Mouse (Mus musculus) heart, postnatal 25 days (tissue): ENCODE results near the gene Nck2. TPM values are rescaled to one million over a fixed set of nuclear protein-coding genes. Genes with fewer than 3 reads are reported as not detected.
"Not testable (repeated sequence)": the region's sequence is repeated elsewhere in the genome, so short reads cannot be mapped to it uniquely, and the experiment has no call there.

Experiments
- DNase-seq: peaks from one replicate; pipeline ENCODE4 v3.0.0; 2022; ENCODE audit warnings: low spot score
- intact Hi-C: fragments of 180-260 bp; cut with DNase I; formaldehyde crosslinking; loops from one replicate; pipeline ENCODE4 v1.15.1; 2025
- total RNA-seq, 2 experiments: library from RNA; stranded (reverse); gene quantifications; 2 replicates each; pipeline ENCODE4 v1.2.3; 2021

The Nck2 gene
- total RNA-seq, 2 experiments from 2014 or later: 14.3 to 15.4 TPM

DNA sequence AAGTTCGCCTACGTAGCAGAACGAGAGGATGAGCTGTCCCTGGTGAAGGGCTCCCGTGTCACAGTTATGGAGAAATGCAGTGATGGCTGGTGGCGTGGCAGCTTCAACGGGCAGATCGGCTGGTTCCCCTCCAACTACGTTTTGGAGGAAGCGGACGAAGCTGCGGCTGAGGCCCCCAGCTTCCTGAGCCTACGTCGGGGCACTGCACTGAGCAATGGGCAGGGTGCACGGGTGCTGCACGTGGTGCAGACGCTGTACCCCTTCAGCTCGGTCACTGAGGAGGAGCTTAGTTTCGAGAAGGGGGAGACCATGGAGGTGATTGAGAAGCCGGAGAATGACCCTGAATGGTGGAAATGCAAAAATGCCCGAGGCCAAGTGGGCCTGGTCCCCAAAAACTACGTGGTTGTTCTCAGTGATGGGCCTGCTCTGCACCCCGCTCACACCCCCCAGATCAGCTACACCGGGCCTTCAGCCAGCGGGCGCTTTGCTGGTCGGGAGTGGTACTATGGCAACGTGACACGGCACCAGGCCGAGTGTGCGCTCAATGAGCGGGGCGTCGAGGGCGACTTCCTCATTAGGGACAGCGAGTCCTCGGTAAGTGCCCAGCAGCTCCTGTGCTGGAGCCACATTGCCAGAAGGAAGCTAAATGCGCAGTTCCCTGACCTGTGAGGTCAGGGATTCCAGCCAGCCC lies 109.8 kb downstream of the Nck2 start:
- intact Hi-C loops, DNase-seq: not testable (repeated sequence)

DNA sequence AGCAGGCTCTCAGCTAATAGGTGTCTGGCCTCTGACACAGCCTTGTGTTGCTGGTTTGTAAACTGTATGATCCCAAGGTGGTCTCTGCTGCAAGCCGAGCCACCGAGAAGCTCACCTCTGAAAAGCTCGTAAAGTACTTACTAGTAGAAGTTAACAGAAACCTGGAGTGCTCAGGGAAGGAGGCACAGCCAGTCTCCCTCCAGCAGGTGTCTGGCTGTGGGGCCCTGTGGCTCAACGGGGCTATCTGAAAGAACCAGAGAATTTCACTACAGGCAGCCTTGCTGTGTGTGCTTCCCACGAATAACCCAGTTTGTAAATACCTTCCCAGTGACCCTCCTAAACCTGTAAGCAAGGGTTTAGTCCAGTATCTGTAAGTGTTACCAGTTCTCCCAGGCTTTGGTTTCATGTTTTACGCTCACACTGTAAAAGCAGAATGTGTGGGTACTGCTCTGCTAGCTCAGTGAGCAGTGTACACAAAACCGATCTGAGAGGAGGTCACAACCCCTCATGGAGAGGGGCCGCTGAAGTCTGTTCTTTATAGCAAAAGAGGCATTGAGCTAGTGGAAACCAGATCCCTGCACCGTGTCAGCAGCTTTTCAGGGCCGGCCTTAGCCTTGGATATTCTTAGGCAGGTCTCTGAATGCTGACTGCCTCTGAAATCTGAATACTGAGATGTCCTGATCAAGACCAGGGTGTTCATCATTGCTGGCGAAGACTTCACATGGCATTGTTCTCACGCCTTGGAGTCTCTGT lies 111.0 kb downstream of the Nck2 start:
- no peak for DNase-seq
- intact Hi-C loops: no loop called here

DNA sequence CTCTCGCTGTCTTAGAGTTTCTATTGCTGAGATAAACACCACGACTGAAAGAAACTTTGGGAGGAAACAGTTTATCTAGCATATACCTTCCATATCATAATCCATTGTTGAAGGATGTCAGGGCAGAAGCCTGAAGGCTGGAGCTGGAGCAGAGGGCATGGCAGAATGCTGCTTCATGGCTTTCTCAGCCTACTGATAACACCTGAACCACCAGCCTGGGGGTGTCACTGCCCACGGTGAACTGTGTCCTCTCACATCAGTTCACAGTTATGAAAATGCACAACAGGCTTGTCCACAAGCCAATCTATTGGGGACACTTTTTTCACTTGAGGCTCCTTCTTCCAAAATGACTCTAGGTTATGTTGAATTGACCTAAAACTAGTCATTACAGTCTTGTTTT lies 114.0 kb downstream of the Nck2 start:
- intact Hi-C loops: no loop called here
- no peak for DNase-seq

DNA sequence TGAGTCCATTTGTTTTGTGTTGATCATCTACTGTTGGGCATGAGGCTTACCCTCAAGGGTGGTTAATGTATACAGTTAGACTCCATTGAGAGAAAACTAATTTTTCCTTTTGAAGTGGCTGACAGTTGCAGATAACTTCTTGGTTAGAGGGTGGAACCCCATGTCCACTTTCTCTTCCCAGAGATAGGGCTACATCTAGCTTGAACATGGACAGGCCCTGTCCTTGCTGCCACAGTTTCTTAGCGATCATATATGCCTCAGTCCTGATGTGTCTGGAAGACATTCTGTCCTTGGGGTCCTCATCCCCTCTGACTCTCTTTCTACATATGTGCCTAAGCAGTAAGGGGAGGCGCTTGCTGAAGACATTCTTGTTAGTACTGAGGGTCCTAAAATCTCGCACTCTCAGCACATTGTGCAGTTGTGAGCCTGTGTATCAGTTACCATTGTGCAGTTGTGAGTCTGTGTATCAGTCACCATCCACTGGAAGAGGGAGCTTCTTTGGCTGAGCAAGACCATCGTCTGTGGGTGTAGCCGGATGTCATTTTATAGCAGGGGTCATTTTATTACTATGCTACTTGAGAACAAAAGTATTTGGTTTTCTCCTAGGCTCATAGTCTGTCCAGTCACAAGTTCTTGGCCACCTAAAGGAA lies 114.8 kb downstream of the Nck2 start:
- intact Hi-C loops: no loop called here
- DNase-seq: no peak

DNA sequence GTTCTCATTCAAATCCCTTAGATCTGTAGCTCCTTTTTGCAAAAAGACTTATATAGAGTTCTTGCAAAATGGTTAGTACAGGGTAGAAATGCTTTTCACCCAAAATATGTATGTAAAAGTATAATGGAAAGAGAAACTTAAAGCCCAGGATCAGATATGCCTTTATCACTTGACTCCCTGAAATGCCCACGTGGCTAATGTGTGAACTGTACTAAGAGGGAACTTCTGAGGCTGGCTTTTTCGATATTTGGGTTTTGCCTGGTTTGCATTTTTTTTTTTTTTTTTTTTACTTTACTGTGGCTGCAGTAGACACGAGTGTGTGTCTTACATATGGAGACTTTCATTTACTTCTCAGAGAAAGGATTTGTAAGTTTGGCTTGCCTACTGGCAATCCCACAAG lies 116.7 kb downstream of the Nck2 start:
- DNase-seq: no peak
- intact Hi-C loops: no loop called here

DNA sequence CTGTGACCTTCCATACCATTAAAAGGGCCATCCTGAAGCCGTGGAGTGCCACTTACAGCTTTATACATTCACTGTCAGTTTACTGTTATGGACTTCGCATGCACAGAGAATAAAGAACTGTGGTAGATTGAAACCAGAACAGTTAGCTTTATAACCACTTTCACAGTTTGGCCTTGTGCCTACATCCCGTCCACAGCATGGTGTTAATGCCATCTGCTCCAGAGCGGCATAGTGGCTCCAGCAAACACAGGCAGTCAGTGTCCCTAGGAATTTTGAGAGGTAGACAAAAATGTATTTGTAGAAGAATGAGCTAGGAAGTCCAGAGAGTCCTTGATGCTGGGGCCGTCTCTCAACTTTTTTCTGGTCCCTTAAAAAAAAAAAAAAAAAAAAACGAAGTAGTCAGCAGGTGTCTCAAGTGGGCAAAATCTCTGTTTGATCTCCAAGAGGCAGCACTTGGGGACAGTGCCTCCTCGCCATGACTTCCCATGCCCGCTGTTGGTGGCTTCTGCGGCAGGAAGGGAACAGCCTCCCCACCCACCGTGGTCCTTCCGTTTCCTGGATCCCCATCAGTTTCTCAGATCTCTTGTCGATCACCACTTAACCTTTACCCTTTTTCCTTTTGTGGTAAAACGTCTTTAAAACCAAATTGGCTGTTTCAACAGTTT lies 117.8 kb downstream of the Nck2 start:
- intact Hi-C loops: no loop called here
- DNase-seq: no peak

DNA sequence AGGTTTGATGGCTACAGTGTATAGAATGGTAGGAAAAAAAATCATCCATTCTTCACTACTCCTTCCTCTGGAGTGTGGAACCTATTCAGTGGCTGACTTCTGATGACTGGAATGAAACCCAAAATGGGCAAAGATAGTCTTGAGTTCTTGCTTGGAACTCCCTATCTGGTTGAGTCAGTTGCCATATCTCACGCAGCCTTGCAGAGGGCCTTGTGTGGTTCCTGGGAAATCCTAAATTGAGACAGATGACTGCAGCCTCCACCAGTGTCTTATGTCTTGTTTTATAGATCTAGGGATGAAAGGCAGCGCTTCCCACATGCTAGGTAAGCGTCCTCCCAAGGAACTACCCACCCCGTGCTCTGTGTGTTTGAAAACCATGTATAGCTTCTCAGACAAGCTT lies 120.9 kb downstream of the Nck2 start:
- DNase-seq: no peak

DNA sequence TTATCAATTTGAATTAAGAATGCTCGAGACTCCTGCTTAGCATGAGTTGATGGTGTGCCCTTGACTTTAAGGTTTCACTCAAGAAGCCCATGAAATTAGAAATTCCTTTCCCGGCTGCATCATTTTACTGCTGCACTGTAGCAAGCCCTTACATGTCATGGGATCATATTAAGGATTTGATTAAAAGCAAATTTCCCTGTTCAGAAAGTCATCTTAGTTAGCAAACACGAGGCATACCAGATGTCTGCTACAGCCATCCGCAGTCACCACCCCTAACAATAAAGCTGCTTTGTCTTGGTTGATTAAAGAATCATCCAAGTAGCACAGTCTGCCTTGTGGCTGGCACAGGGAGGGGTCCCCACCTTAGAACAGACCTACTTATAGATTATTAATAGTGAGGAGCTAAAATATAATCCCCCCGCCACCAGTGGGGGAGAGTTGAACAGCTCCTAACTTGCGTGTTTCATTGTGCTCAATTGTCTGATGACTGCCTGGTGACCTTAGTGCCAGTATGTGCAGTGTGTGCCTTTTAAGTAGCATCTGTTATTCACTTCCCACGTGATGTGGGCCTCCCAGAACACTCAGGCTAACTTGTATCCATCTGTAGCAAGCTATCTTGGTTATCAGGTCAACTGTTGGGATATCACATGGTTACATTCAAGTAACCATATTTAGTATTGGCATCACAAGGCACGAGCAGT lies 122.4 kb downstream of the Nck2 start:
- intact Hi-C loops: no loop called here
- DNase-seq: no peak

More for the DNA sequence above, 120.9 kb downstream of the Nck2 start:
- intact Hi-C loops: no loop called here

DNA sequence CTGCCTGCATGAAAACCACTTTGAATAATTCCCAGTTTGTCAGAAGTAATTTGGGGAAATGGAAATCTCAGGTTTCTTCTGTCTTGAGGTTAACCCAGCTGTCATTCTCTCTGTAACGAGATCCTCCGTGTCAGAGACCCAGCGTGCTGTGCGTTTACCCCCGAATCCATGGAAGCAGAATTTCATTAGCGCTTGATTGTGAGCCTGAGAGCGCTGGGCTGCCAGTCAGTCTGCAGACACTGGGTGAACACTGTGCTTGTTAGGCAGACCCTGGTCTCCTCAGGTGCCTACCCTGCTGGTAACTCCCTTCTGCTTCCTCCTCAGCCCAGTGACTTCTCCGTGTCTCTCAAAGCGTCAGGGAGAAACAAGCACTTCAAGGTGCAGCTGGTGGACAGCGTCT lies 124.4 kb downstream of the Nck2 start:
- intact Hi-C loops: no loop called here
- DNase-seq: no peak

DNA sequence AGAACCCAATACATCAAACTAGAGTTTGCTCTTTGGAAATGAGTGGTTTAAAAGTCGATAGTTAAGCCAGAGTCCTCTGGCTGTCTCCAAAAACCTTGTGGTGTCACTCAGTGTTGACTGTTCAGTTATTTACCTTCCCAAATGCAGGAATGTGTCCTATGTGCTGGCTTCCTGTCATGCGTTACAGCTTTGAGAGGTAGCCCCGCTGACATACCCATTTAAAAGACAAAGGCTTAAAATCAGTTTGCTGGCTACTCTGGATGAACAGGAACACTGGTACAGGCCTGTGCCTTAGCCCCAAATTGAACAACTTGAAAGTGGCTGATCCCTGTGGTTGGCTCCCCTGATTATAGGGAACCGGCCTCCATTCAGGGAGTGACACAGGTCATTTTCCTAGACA lies 126.7 kb downstream of the Nck2 start:
- intact Hi-C loops: no loop called here
- DNase-seq: no peak

DNA sequence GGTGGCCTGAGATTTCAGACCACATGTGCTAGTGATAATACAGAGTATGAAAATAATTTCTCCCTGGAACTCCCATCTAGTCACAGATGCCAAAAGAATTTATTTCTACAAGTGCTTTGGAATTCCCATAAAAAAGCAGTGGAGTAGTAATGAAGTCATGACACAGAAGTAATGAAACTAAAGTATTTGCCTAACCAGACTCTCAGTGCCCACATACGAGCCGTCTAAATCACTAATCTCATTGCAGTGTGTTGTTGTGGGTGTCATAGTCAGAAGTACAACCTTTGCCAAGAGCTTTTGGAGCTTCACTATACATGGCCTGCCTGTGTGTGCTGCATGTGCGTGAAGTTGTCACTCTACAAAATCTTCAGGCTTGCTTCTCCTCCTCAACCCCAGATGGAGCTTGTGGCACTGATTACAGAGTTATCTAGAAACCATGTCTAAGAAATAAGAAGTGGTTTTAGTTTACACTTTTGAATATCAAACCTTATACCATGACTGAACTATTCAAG lies 130.5 kb downstream of the Nck2 start:
- no peak for DNase-seq
- intact Hi-C loops: no loop called here

DNA sequence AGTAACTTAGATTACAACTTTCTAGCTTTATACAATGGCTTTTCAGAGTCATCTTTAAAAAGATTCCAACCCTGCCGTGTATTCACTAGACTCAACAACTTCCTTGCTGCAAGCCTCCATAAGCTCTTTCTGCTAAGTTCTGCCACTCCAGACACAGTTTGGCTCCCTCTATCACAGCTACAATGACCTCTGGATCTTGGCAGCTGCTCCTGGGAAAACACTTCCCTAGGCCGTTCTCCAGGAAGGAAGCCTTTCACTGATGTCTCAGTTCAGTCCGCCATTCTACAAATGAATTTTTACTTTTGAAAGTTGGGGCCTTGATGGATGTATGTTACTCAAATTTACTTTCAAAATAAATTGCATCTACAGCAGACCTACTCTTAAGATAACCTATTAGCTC lies 133.0 kb downstream of the Nck2 start:
- DNase-seq: no peak

DNA sequence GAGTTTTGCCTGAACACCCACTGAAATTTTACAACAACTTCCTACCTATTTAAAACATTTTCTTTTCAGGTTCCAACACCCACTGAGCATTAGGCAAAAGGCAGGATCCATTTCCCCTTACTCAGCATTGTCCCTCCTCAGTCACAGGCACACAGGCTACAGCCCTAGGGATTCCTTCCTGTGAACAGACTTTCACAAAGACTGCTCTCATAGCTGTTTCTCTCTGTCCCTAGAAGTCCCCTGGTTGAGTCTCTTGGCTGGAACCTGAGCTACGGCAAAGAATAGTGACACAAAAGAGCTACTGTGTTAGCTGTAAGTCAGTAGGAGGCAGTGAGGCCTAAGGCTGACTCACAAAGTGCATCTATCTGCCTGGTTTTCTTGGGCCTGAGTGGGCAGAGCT lies 139.2 kb downstream of the Nck2 start:
- intact Hi-C loops: no loop called here
- DNase-seq: no peak

More for the DNA sequence above, 133.0 kb downstream of the Nck2 start:
- intact Hi-C loops: no loop called here

DNA sequence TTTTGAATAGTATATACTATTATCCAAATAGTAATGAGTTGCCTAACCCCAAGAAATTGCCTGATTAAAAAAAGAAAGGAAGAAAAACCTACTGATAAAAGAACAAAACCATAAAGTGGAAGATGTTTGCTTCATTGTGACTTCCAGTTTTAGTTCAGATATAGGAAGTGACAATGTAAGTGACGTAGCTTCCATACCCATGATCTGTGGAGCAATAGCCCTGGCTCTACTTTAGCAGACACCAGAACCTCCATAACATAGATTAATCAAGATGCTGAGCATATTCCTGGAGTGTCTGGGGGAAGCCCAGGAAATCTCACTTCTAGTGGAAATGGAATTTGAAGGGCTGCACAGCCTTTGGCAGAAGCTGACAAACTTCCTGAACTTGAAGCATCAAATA lies 144.6 kb downstream of the Nck2 start:
- no peak for DNase-seq
- intact Hi-C loops: no loop called here

DNA sequence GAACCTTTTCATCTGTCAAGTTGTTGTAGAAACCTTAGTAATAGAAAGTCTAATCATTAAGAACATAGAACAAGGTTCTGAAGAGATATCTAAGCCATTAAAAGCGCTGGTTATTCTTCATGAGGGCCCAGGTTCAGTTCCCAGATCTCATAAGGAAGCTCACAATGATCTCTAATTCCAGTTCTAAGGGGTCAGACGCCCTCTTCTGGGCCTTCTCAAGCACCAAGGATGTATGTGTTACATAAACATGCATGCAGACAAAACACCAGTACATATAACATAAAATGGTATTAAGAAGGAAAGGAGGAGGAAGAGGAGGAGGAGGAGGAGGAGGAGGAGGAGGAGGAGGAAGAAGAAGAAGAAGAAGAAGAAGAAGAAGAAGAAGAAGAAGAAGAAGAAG lies 145.5 kb downstream of the Nck2 start:
- intact Hi-C loops: no loop called here
- DNase-seq: no peak

DNA sequence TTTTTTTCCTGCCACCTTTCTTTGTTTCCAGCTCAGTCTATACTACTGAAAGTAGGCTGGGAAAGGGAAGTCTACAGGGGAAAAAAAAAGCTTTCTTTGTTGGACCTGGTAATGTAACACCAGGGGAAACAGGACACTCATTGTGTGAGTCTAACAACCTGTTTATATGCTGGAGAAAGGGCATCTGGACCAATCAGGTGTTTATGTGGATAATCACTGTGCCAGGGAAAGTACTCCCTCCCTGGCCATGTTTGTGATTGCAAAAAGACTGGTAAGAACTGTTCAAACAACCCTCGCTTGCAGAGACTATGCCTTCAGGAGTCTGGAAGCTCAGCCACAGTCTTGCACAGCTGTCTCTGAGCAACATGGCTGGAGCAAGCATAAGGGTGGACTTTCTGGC lies 146.3 kb downstream of the Nck2 start:
- DNase-seq: no peak
- intact Hi-C loops: no loop called here

DNA sequence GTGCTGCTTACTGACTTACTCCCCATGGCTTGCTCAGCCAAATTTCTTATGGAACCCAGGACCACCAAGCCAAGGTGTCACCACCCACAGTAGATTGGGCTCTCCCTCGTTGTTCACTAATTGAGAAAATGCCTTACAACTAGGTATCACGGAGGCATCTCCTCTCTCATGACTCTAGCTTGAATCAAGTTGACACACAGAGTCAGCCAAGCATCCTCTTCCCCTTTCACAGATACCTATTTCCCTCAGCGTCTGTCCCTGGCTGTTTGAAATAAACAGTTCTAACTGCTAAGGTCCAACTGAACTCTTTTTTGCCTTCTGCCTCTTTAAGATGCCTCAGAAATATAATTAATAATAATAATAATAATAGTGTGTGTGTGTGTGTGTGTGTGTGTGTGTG lies 148.7 kb downstream of the Nck2 start:
- DNase-seq: no peak
- intact Hi-C loops: no loop called here

DNA sequence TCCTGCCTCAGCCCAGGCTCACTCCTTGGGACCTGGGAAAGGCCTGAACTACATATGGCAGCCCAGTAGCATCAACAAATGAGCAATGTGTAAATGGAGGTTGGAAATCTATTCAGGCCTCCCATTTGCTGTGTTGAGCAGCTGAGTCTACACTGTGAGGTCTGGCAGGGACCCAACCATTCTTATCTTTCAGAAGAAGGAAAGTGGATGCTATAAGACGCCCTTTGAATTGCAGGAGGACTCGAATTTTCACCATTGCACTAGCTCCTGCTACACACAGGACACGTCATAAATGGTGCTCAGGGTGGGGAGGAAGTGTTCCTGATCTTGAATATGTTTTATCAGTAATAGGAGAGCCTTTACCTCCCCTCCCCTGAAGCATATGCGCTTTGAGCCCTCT lies 150.4 kb downstream of the Nck2 start:
- intact Hi-C loops: no loop called here
- DNase-seq: no peak

DNA sequence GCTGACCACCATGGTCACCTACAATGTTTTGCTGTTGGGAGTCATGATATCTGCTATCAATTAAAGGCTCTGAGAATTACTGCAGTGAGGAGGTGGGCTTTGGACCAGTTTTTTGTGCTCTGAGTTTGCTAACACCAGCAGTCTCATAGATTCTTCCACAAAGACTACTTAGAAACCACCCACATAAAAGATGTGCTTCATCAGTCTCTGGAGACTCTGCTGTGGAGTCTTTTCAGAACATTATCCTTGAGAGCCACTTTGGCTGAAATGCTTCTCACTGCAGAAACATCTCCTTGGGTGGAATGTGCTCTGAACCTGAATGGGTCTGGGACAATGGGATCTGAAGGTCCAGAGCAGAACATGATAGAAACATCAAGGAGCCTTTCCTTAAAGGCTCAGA lies 153.4 kb downstream of the Nck2 start:
- no peak for DNase-seq
- intact Hi-C loops: no loop called here

DNA sequence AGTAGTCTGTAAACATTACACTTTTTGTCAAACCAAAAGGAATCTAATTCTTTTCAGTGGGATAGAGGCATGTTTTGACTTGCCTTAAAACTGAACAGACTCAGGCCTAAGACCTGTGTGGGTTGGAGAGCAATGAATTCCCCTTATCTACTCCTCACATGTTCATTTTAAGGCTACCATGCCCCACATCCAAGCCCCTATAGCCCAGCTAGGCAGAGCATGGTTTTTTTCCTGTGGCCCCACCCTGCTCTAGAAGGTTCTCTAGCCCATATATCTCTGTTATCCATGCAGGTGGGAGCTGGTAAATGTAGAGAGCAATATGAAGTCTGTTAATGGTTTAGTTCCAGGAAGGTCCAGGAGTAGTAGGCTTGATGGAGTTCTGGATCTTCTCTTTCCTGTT lies 155.1 kb downstream of the Nck2 start:
- intact Hi-C loops: no loop called here
- no peak for DNase-seq
